Mouse (Mus musculus): Measurements from ENCODE around the gene G6pdx.

G6pdx gene

DNA sequence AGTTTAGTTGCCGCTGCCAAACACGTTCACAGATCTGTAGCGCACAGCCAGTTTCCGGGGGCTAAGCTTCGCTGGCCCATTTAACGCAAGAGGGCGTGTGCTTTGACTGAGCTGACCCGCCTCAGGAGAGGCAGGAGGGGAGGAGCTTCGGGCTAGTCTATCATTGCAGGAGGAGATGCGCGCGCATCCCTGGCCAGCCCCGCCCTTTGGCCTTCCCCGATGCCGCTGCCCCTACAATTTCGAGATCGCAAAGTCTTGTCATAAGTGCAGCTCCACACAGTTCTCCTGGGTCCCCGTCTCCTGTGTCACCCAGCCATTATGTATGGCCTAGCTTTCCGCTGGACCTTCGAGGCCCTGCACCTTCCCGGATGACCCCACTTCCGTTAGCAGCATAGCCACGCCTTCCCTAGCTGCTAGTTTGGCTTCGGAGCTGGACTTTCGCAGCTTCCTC, at the start of gene G6pdx:
G6pdx (minus strand) TSS at position 369 of the 451 bp plus-strand sequence.
- DNase-seq (ENCODE audit: low read depth in 1 of 2, low spot score in 2 of 2) = peak; percentile 56 to 78

DNA sequence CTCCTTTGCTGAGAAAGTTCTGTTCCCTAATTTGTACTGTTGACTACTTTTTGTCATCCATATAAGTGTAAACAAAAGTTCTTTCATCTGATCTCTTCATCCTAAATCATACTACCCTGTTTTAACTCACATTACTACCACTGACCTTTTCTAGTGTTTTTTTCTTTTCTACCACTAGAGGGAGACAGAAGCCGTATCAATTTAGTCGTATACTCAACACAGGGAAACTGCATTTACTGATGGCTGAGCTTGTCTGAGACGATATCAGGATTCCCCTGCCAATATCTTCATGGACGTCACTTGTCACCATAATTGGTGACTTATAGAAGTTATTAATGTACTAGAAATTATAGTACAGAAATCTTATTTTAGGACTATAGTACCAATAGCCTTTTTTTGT, 23.8 kb upstream of the G6pdx start:
- no peak for DNase-seq (ENCODE audit: low read depth in 1 of 2, low spot score in 2 of 2)

DNA sequence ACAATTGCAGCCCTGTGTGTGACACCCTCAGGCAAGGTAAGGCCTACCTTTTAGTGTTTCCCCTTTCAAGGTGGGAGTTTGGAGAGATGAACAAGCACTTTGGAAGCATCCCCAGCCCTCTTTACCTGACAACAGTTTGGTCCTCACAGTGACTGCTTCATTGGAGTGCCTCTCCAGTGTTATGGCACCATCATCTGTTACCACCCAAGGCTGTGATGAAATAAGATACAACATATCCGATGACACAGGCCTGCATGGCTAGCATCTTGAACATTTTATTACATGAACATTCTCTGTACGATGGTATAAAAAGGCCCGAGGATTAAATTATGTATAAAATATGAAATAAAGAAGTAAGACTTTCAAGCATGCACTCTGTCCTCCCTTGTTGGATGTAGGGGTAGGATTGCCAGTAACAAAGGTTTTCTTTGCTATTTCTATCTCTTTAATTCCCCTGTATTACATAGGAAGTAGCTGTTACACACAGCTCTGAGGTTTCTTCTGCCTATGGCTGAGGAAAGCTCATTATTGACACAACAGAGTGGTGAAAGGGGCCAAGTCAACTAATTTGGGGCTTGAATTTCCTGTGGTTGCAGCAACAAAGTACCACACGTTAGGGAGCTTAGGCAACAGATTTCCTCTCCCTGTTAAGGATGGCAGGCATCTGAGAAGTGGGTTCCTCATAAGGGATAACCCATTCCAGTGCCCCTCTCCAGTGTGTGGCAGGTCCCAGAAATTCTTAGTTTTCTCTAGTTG, 22.3 kb upstream of the G6pdx start:
- no peak for DNase-seq (ENCODE audit: low read depth in 1 of 2, low spot score in 2 of 2)

DNA sequence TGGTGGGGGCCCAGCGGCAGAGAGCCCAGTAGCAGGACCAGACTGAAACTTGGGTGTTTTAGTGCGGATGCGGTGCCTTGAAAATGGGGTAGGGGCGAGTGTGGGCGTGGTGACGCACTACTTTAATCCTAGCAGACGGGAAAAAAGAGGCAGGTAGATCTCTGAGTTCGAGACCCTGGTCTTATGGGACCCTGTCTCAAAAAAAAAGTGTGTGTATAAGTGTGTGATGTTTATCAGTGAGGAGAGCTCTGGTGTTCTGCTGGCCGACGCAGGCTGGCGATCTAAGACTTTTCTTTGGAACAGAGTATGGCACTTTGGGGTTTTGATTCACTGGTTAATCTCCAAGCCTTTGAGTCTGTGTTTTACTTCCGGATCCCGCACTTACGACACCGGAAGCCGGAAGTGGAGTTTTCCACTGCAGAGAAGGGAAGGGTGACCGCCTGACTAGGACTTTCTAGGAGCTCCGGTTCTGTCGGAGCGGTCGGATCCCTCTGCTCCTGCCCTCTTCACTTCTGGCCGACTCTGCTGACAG, 362 bp upstream of the G6pdx start:
- peak in 1 of 2 experiments; percentile 55 for DNase-seq (ENCODE audit: low read depth in 1 of 2, low spot score in 2 of 2)

DNA sequence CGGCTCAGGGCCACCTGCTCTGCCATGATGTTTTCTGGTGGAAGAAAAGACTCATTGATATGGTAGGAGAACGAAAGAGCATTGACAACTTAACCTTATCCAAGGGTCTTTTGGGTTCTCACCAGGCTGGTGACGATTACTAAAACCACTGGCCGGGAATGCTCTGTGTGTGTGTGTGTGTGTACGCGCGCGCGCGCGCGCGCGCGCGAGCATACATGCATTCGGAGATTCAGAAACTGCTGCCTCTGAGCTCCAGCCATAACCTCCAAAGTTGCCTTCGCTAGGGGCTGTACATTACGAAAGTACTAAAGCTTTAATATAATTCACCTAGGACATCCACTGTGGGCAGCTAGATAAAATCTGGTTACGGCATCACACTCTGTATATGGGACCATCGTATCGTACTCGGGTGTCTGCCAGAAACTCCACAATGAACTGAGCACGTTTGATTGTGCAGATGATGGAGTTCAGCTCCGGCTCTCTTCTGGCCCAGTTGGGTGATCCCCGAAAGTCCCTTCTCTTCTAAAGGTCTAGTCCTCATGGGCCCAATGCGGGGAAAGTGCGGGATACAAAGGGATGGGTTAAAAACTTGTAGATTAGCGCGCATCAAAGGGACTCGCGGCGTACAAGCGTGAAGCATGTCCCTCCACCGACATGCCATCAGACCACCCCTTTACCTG, 708 bp downstream of the G6pdx start:
- DNase-seq (ENCODE audit: low read depth in 1 of 2, low spot score in 2 of 2) = no peak

DNA sequence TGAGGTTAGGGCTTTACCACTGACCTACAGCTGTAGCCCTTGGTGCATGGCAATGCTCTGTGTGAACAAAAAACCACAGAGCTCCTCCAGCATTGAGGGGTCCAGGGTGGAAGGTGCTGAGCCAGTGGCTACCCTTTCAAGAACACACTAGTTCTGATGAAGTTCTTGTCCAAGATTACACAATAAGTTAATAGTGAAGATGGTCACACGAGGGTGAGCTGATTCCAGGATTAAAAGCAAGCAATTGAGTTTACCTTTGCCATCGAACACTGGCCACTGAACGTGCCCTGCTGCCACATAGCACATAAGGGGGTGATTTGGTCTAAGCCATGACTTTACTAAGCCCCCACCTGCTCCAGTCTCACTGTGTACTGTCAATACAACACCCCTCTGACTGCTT, 1.9 kb downstream of the G6pdx start:
- no peak for DNase-seq (ENCODE audit: low read depth in 1 of 2, low spot score in 2 of 2)

DNA sequence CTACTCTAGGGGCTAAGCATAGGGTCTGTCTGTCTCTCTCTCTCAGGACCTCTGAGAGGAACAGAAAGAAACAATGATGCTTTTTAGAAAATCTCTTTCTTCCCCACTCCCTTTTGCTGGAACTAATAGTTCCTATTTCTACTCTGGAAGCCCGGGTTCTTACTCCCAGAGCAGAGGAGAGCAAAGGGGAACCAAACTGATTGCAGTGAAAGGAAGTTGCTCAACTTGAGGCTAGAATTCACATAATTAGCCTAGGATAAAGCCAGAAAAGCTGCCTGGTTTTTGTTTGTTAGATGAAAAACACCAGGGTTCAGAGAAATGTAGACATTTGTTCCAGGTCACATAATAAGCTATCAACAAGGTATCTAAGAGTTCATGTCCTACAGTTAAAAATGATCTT, 2.7 kb downstream of the G6pdx start:
- DNase-seq (ENCODE audit: low read depth in 1 of 2, low spot score in 2 of 2) = no peak

DNA sequence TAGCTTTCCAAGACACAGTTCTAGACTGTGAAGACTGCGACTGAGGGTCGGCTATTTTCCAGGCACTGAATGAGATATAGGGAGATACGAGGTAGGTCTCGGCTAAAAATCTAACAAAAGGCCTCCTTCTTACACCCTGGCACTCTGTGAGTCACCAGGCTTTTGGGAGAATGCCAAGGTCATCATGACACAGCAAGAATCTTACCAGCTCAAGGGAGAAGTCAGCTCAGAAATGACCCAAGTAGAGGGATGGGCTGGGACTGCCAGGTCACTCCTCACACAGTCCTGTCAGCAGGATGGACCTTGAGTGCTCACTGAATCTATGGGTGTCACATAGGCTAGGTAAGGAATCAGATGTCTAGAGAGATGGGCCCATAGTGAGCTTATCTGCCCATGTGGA, 3.8 kb downstream of the G6pdx start:
- peak; percentile 40 to 48 for DNase-seq (ENCODE audit: low read depth in 1 of 2, low spot score in 2 of 2)

DNA sequence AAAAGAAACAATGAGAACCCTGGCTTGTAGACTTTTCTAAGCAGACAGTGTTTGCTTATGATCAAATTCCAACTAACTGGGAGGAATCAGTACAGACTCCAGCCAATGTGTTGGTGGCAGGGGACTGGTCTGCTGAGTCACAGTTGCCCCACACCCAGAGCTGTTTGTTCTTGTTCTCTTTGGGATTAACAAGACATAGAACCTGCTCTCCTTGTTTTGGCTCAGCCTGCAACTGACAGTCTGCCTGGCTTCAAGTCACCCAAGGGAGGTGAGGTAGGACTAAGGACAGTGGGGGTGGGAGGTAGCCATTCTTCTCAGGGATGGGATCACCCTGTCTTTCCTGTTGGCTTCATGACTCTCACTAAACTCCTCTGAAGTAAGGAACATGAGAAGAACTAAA, 4.6 kb downstream of the G6pdx start:
- DNase-seq (ENCODE audit: low read depth in 1 of 2, low spot score in 2 of 2) = no peak

DNA sequence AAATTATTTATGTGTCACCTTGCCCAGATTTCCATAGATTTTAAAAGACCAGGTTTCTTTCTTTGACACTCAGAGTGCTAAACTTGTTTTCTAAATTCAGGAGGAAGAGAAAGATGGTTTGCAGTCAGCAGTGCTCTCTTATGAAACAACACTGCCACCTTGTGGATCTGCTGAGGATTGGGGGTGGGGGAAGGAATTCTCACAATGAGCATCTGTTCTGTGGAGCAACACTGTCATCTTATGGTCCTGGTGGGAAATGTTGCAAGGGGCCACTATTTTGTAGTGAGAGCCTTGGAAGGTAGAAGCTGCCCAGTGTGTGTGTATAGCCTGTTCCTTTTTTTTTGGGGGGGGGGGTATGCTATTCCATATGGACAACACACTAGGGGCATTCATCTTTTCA, 15.6 kb downstream of the G6pdx start:
- DNase-seq (ENCODE audit: low read depth in 1 of 2, low spot score in 2 of 2) = peak in 1 of 2 experiments; percentile 35

DNA sequence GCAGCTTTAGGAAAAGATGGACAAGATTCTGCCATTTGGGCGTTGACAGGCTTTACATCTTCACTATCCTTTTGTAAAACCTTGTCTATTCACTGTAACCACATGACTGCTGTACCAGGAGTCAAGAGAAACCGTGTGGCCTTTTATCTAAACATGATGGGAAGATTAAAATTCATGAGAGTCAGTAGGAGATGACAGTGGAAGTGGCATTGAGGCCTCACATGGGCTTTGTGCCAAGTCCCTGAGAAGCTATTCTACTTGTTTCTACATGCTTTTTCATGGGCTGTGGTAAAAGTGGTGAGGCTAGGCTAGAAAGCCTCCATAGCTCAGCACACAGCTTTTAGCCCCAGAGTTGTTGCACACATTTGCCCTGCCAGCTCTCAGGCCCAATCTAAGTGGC, 20.7 kb downstream of the G6pdx start:
- no peak for DNase-seq (ENCODE audit: low read depth in 1 of 2, low spot score in 2 of 2)

DNA sequence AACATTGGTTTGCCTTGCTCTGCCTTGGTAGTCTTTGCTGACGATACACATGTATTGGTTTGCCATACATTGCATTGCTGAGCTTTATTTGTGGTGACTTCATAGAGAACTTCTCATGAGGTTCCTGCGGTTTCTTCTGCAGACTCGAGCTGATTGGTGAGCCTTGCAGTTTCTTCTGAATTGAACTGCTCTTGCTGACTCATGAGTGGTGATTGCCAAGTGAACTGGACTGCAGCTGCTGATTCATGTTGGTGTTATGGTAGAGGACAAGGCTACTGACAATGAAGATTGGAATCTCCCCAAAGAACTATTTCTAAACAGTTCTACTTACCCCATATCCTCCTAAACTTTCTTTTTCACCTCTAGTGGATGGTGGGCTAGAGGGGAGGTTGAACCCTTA, 28.9 kb downstream of the G6pdx start:
- DNase-seq (ENCODE audit: low read depth in 1 of 2, low spot score in 2 of 2) = no peak

DNA sequence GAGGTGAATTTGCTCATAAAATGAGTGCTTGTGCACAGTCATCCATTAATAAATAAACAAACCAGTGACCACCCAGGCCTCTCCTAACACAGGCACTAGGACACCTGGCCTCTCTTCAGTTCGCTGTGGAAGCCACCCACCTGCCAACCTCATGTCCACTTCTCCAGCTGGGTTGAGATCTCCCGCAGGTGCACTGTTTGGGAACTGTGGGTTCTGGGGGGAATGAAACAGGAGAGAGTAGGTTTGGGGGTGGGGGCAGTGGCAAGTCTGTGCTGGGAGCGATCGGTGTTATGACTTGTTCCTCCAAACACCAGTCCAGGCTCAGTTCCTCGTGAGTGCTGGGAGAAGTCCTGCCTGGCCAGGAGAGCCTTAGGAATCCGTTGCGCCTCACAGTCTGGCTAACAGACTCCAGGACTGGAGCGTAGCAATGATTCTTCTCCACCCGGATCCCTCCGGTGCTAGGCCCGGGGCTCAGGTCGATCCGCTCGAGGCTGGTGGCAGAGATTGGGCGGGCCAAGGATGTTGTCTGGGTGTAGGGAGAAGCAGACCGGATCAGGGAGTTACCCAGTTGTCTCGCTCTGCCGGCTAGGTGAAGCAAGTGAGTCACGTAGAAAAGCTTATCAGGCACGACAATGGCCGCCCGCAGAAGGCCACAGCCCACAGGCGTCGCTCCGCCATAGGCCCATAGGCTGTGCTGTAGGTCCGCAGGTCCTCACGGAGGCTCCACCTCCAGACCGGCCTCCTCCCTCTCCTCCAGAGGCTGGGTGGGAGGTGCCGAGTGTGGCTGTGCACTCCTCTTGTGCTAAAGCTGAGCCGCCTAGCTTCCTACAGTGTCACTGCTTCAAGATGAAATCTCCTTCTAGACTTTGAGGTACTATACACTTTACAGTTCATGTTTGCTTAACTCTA, 36.2 kb downstream of the G6pdx start, which contains the start of the genes Fam3a and Ikbkg:
Fam3a (minus strand) TSS at position 738 of the 909 bp plus-strand sequence.
Ikbkg (plus strand) TSS at position 756 of the 909 bp plus-strand sequence.
- DNase-seq (ENCODE audit: low read depth in 1 of 2, low spot score in 2 of 2) = peak; percentile 68 to 71

DNA sequence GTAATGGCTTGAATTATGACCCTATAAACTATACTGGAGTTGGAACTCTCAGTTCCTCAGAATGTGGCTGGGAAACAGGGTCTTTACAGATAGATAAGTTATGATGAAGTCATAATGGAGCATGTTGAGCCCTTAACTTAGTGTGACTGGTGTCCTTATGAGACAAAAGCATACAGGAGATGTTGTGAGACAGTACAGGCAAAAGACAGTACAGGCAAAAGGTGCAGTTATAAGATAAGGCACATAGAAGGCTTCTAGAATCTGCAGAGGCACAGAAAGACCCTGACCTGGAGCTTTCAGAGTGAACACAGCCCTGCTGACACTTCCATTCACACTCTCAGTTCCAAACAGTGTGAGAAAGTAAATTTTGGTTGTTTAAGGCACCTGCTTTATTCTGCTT, 40.8 kb downstream of the G6pdx start:
- no peak for DNase-seq (ENCODE audit: low read depth in 1 of 2, low spot score in 2 of 2)

DNA sequence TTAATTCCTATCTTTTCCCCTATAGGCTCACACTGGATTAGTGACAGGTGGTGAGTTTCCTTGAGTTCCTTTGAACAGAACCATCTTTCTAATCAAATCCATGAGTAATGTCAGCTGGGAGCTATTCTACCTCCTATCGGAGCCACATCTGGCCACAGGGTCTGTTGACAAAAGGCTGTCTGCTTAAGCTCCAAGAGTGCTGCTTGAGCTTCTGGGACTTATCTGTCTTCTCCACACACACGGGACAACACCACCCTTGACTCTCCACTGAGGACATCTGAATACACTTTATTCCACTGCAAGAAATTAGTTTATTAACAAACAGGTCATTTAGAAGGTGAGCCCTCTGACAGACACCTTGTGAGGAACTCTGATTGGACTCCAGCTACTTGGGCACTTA, 44.5 kb downstream of the G6pdx start:
- DNase-seq (ENCODE audit: low read depth in 1 of 2, low spot score in 2 of 2) = no peak

DNA sequence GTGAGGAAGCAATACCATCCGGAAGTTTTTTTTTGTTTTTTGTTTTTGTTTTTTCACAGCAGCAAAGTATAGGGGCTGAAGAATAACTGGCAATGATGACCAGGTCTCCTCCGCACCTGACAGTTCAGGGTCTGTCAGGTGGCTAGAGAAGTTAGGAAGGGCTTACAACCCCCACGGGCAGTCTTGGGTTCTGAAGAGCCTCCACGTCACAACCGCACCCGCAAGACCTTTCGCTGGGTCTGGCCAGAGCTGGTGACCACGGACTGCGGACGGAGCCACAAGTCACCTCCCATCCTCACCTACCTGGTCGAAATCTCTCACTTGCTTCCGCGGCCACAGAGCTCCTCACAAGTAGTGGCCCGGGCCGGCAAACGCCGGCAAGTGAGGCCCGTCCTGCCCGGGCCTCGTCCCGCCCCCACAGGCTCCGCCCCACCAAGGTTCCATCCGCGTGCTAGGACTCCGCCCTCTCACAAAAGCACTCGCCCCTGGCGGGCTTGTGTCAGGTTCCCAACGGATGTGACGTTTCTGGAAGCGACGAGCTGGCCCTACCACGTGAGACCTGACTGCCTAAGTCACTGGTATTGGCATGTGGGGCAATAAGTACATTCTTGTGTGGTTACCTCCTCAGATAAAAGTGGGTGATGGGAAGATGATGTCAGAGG, 56.0 kb downstream of the G6pdx start, which contains the start of the genes Ubl4a and Slc10a3:
Ubl4a (minus strand) TSS at position 331 of the 662 bp plus-strand sequence.
Slc10a3 (minus strand) TSS at position 462 of the 662 bp plus-strand sequence.
- DNase-seq (ENCODE audit: low read depth in 1 of 2, low spot score in 2 of 2) = peak; percentile 67 to 83

DNA sequence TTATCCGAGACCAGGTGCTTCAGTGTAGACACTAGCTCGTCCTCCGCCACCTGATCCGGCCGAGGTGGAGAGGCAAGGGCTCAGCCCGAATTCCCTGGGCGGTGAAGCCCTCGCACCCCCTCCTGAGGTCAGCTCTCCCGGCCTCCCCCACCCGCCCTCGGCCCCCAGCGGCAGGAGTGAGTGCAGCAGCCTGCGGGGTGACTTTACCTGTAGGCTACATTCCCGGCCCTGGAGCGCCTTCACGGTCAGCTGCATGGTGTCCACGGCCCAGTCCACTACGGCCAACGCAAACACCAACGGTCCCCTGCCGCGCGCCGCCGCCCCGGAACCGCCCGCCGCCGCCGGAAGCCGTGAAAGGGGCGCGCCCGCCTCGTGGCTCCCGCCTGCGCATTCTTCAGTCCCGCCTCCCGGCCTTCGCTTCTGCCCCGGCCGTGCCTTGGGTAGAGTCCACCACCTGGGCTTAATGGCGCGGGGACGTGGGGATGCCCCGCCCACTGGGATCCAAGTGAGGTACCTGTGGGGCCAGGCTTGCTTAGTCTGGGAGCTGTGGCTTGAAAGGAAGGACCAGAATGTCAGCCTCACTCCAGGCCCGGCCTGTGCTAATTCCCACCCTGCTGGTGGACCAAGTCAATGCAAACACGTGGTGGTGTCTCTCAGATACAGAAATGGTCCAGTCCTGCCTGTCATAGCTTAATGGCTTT, 60.6 kb downstream of the G6pdx start:
- peak; percentile 9 to 50 for DNase-seq (ENCODE audit: low read depth in 1 of 2, low spot score in 2 of 2)

DNA sequence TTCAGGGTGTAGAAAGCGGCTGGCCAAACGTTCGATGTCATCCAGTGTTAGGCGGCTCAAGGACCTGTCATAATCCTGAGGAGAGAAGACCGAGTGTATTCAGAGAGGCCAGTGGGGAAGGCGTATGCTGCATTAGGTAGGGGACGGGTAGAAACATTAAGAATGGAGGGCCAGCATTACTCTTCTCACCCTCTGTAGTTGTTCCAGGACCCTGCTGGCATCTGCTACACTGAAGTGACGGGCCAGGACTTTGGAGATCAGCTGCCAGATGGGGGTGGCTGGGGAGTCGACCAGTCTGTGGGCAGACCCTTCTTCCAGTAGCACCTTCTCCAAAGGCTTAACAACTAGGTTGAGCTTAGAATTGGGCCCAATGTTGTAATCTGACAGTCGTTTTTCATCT, 61.5 kb downstream of the G6pdx start:
- DNase-seq (ENCODE audit: low read depth in 1 of 2, low spot score in 2 of 2) = no peak

Data from monocyte, adult 2 months (primary cell).